Mouse (Mus musculus): ENCODE results near the gene Dock2. TPM values are rescaled to one million over a fixed set of nuclear protein-coding genes. Genes with fewer than 3 reads are reported as not detected.

Gene Dock2
- total and polyA plus RNA-seq, 2 experiments from 2014 or later = 0.57 to 1.6 TPM

DNA sequence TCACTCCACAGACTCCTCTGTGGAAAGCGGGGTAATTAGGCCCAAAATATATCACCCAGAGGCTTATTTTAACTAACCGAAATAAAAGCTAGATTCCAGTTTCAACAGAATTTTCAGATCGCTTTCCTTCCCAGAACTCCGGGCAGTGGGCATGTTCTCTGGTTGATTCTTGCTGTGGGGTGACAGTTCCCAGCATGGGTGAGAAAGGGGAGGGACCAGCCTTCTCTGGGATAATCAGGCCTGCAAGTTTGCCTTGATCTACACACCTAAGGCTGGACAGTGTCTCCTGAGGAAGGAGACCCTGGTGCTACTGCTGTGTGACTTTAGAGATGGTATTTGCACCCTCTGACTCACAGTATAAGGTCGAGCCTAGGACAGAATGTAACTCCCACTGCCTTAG lies 352.3 kb downstream of the Dock2 start:
- Histone ChIP-seq H3K4me2 (ENCODE audit: low read depth, low read length, poor library complexity, severe bottlenecking) (no peak overlapping the region), H3K36me3 (ENCODE audit: insufficient read depth, low read length) (no peaks in the 10 kb centered on the region), H3K27ac (ENCODE audit: low read depth, low read length) (no peak overlapping the region), H3K4me3 (ENCODE audit: low read depth, low read length) (no peak overlapping the region), H3K27me3 (ENCODE audit: insufficient read depth, low read length) (no peaks in the 10 kb centered on the region), H3K4me1 (ENCODE audit: insufficient read depth, low read length) (no peaks in the 10 kb centered on the region), H3K9ac (replicated peaks; ENCODE audit: low read length, poor library complexity, severe bottlenecking) (no peak overlapping the region), H3K9me3 (ENCODE audit: low read length) (no peaks in the 10 kb centered on the region)
- no peak for TF ChIP-seq CTCF (IDR thresholded peaks at IDR 0.05)
- ATAC-seq (ENCODE audit: low FRiP score) (no peak), DNase-seq (ENCODE audit: low spot score) (no peak)
- WGBS = 76% methylated on average over 5 of the region's 5 CpGs

DNA sequence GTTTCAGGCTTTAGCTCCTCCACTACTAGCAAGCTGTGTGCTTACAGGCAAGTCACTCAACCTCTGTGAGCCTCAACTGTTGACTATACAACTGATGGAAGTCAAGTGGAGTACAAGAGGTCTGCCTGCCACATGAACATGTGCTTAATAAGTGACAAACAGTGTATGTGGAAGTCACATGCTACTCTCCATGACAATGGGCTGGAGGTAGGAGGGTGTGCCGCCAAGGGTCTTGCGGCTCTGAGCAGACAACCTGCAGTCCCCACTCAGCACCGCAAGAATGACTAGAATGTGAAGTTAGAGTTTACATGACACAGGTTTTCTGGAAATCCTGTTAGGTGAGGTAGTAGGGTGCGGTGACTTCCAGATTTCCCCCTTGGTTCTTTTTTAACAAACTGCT lies 352.8 kb downstream of the Dock2 start:
- H3K9me3 ChIP-seq (ENCODE audit: low read length) = no peaks in the 10 kb centered on the region
- no peak for DNase-seq (ENCODE audit: low spot score)
- no peak overlapping the region for H3K4me3 ChIP-seq (ENCODE audit: low read depth, low read length)
- 84% methylated on average over 4 of the region's 4 CpGs for WGBS
- no peaks in the 10 kb centered on the region for H3K27me3 ChIP-seq (ENCODE audit: insufficient read depth, low read length)
- H3K9ac ChIP-seq (replicated peaks; ENCODE audit: low read length, poor library complexity, severe bottlenecking) = no peak overlapping the region
- no peak overlapping the region for H3K27ac ChIP-seq (ENCODE audit: low read depth, low read length)
- no peak for TF ChIP-seq CTCF (IDR thresholded peaks at IDR 0.05)
- ATAC-seq (ENCODE audit: low FRiP score) = no peak
- no peak overlapping the region for H3K4me2 ChIP-seq (ENCODE audit: low read depth, low read length, poor library complexity, severe bottlenecking)
- H3K36me3 ChIP-seq (ENCODE audit: insufficient read depth, low read length) = no peaks in the 10 kb centered on the region
- H3K4me1 ChIP-seq (ENCODE audit: insufficient read depth, low read length) = no peaks in the 10 kb centered on the region

DNA sequence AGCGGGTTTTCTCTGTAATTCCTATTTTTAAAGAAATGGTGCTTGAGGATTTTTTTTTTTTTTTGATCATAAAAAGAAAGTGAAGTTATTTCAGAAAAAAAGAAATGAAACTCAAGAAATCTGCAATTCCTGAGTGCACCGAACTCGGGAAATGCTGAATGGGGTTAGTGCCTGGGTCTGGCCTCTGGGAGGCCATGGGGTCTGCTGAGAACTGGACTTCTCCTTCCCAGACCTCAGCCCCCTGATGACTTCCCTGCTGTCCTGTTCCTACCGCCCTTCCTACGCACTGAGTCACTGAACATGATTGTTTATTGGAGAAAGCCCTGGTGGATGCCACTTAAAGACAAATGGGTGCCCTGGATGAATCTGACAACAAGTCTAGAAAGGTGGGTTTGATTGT lies 356.5 kb downstream of the Dock2 start:
- ATAC-seq (ENCODE audit: low FRiP score) (no peak), DNase-seq (ENCODE audit: low spot score) (no peak)
- H3K27me3 ChIP-seq (ENCODE audit: insufficient read depth, low read length) = no peaks in the 10 kb centered on the region
- WGBS = 86% methylated on average over 5 of the region's 5 CpGs
- H3K27ac ChIP-seq (ENCODE audit: low read depth, low read length) = no peak overlapping the region
- H3K36me3 ChIP-seq (ENCODE audit: insufficient read depth, low read length) = no peaks in the 10 kb centered on the region
- no peak overlapping the region for H3K9ac ChIP-seq (replicated peaks; ENCODE audit: low read length, poor library complexity, severe bottlenecking)
- H3K4me1 ChIP-seq (ENCODE audit: insufficient read depth, low read length) = no peaks in the 10 kb centered on the region
- no peak for TF ChIP-seq CTCF (IDR thresholded peaks at IDR 0.05)
- H3K4me3 ChIP-seq (ENCODE audit: low read depth, low read length) = no peak overlapping the region
- no peak overlapping the region for H3K4me2 ChIP-seq (ENCODE audit: low read depth, low read length, poor library complexity, severe bottlenecking)
- H3K9me3 ChIP-seq (ENCODE audit: low read length) = no peaks in the 10 kb centered on the region

DNA sequence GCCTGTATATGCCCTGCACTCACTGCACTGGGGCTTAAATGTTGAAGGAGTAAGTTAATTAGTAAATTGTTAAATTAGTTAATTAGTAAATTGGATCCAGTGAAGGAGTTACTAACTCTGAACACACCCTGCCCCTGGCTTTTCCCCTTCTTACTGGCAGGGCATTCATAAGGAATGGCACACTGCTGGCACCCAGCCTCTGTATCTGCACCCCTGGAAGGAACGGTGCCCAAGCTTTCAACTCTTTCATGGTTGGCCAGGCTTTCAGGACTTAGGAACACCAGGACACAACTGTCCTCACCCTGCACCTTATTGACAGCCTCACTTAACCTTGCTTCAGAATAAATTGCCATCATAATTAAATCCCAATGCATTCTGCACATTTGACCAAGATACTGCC lies 359.1 kb downstream of the Dock2 start:
- 70% methylated on average over 1 of the region's 1 CpGs for WGBS

DNA sequence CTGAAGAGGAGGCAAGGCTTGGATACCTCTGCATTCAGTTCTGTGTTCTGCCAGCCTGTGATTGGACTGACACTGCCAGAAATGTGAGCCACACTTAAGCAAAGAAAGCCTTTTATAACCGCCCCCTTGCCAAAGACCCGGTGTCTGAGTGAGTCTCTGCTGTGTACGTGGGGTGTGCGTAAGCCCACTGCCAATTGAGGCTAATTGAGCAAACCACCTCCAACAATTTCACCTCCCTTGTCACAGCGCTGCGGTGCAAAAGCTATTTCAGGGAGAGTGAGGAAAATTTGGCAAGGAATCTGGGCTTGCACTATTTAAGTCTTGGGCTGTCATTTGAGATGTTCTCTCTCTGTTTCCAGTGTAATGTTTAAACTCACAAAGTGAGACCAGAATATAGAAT lies 362.6 kb downstream of the Dock2 start:
- H3K9ac ChIP-seq (replicated peaks; ENCODE audit: low read length, poor library complexity, severe bottlenecking) = no peak overlapping the region
- H3K27me3 ChIP-seq (ENCODE audit: insufficient read depth, low read length) = no peaks in the 10 kb centered on the region
- H3K27ac ChIP-seq (ENCODE audit: low read depth, low read length) = no peak overlapping the region
- DNase-seq (ENCODE audit: low spot score) (no peak), ATAC-seq (ENCODE audit: low FRiP score) (no peak)
- no peaks in the 10 kb centered on the region for H3K9me3 ChIP-seq (ENCODE audit: low read length)
- H3K4me2 ChIP-seq (ENCODE audit: low read depth, low read length, poor library complexity, severe bottlenecking) = no peak overlapping the region
- no peak for TF ChIP-seq CTCF (IDR thresholded peaks at IDR 0.05)
- WGBS = 66% methylated on average over 6 of the region's 6 CpGs
- no peaks in the 10 kb centered on the region for H3K36me3 ChIP-seq (ENCODE audit: insufficient read depth, low read length)
- H3K4me1 ChIP-seq (ENCODE audit: insufficient read depth, low read length) = peaks cover 7% of the 10 kb centered on the region; the same call in 1 of the 2 replicates
- H3K4me3 ChIP-seq (ENCODE audit: low read depth, low read length) = no peak overlapping the region

More for the DNA sequence above, 359.1 kb downstream of the Dock2 start:
- Histone ChIP-seq H3K4me3 (ENCODE audit: low read depth, low read length) (no peak overlapping the region), H3K9ac (replicated peaks; ENCODE audit: low read length, poor library complexity, severe bottlenecking) (no peak overlapping the region), H3K36me3 (ENCODE audit: insufficient read depth, low read length) (no peaks in the 10 kb centered on the region), H3K27me3 (ENCODE audit: insufficient read depth, low read length) (no peaks in the 10 kb centered on the region), H3K9me3 (ENCODE audit: low read length) (no peaks in the 10 kb centered on the region), H3K27ac (ENCODE audit: low read depth, low read length) (no peak overlapping the region), H3K4me2 (ENCODE audit: low read depth, low read length, poor library complexity, severe bottlenecking) (no peak overlapping the region), H3K4me1 (ENCODE audit: insufficient read depth, low read length) (no peaks in the 10 kb centered on the region)
- TF ChIP-seq CTCF (IDR thresholded peaks at IDR 0.05) = no peak
- DNase-seq (ENCODE audit: low spot score) (no peak), ATAC-seq (ENCODE audit: low FRiP score) (no peak)

DNA sequence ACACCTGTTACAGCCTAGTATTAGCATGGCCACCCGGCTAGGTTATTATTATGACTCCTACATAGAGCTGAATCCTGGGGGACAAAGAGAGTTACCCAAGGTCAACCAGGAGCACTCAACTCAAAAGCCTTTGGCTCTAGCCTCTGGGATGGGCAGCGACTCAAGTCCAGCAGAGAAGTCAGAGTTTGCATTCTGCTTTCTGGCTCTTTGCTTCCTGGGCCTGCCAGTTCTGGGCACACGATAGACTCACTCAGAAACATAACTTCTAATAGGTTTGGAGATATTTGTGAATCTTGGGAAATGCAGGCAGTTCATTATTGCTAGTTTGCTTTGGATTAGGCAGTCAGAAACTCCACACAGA lies 367.1 kb downstream of the Dock2 start:
- 47% methylated on average over 3 of the region's 3 CpGs for WGBS
- ATAC-seq (ENCODE audit: low FRiP score) = no peak
- TF ChIP-seq CTCF (IDR thresholded peaks at IDR 0.05) = no peak
- peaks cover 8% of the 10 kb centered on the region; the same call in 1 of the 2 replicates for H3K4me1 ChIP-seq (ENCODE audit: insufficient read depth, low read length)
- H3K4me2 ChIP-seq (ENCODE audit: low read depth, low read length, poor library complexity, severe bottlenecking) = no peak overlapping the region
- no peaks in the 10 kb centered on the region for H3K27me3 ChIP-seq (ENCODE audit: insufficient read depth, low read length)
- no peaks in the 10 kb centered on the region for H3K36me3 ChIP-seq (ENCODE audit: insufficient read depth, low read length)
- no peak overlapping the region for H3K4me3 ChIP-seq (ENCODE audit: low read depth, low read length)
- H3K9ac ChIP-seq (replicated peaks; ENCODE audit: low read length, poor library complexity, severe bottlenecking) = no peak overlapping the region
- no peak for DNase-seq (ENCODE audit: low spot score)
- no peaks in the 10 kb centered on the region for H3K9me3 ChIP-seq (ENCODE audit: low read length)
- no peak overlapping the region for H3K27ac ChIP-seq (ENCODE audit: low read depth, low read length)

All from midbrain, postnatal 0 days (tissue).